Mouse (Mus musculus) T-cell, adult 2 months (primary cell): ENCODE measurements around the gene Grsf1.

Experiments used
- DNase-seq: peaks from one replicate; pipeline ENCODE4 v3.0.0; 2022; ENCODE audit warnings: low spot score

Grsf1 gene

DNA sequence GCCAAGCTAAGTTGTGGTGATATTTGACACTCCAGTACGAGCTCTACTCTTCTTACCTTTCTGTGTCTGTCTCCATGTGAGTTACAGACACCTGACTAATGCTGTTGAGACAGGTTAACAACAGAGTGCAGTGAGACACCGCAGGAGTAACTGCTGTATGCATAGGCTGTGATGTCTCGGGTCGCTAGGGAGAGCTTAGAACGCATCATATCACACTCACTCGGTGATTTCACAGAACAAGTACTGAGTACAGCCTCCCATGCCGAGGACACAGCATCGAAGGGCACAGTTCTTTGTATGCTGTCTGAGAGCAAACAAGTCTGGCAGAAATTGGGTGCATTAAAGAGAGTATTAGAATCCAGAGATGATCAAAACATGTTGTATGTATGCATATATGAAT, 46.0 kb downstream of the Grsf1 start:
- DNase-seq = no peak

DNA sequence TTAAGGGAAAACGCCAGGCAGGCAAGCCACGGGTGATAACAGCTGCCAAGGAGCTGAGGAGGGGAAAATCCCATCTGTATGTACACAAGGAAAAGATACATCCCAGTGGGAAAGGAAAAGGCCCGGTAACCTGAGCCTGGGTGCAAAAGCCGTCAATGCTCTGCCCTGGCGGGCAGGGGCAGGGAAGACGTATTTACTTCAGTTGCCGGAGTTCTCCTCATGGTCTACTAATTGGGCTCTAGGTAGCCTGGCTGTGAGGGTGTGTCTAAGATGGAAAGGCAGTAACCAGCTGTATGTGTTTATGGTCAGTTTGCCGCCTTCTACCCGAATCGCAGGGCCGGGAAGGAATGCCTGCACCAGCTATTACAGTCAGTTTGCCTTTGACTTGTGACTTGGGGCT, 46.8 kb downstream of the Grsf1 start:
- DNase-seq = no peak

DNA sequence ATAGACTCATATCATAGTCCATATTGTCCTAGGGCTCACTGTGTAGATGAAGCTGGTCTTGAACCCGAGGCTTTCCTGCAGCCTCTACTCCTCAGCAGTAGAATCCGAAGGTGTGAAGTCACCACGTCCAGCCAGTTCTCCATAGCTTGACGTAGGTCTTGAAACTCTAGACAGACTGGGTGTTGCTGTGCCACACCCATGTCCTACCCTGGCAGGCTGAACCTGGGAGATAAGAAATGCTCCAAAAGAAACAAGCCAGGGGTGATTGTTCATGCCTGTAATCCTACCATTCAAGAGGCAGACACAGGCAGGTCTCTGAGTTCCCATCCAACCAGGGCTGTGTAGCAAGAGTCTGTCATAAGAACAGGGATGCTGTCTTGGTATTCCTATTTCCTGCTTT, 48.4 kb downstream of the Grsf1 start:
- DNase-seq = no peak

DNA sequence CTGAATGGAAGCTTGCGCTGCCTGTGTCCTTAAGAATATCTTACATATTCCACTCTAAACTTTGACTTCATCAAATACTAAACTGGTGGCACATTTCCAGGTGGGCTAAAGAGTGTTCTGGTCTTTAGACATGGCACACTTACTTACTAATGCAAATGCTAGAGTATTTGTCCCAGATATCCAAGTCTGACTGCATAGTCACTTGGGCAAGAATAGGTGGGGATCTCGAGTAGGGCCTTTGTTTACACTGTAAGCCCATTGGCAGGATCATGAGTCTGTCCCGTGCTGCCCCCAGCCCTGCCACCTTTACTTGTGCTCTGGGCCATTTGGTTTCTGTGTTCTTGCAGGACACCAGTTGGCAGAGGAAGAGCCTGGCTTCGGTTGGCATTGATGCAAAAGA, 59.0 kb downstream of the Grsf1 start:
- DNase-seq = no peak

DNA sequence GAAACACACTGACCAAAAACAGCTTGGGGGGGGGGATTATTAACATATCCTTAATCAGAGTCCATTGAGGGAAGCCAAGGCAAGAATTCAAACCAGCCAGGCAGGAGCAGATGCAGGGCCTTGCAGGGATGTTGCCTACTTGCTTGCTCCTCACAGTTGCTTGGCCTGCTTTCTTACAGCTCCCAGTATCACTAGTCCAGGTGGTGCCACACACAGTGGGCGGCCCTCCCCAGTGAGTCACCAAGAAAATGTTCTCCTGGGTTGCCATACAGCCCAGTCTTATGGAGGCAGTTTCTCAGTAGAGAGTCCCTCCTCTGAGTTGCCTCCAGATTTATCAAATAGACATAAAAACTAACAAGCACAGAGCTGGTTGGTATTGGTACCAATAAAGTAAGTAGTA, 61.8 kb downstream of the Grsf1 start:
- no peak for DNase-seq
